Mouse (Mus musculus) CD4-positive naive resting alpha-beta T cell, adult 57 days (primary cell): ENCODE results near the gene 6030408B16Rik. TPM values are rescaled to one million over a fixed set of nuclear protein-coding genes. Genes with fewer than 3 reads are reported as not detected.

ENCODE experiments used
- total RNA-seq: library from RNA; stranded (reverse); gene quantifications from one replicate; pipeline ENCODE4 v1.2.4, GENCODE M21; 2023

6030408B16Rik gene
- total RNA-seq = 0.71 TPM

DNA sequence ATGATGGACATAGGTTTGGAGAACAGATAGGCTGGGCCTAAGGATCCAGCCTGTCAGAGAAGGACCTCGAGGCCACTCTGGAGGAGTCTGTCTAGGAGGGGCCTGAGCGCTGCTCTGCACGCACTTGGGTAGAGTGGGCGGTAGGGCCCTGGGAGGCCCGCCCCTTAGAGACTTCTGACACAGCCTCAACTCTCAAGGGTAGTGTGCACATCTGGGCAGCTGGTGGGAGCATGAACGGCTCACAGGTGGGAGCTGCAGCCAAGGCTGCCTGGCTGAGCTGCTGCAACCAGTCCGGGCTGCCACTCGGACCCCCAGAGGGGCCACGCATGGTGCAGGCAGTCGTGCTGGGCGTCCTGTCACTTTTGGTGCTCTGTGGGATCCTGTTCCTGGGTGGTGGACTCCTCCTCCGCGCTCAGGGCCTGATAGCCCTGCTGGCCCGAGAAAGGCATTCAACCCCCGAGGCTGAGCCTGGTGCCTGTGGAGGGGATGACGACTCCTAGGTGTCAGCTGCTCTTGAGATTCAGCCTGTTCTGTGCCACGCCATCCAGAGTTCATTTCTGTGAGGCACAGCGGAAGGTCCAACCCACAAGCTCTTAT lies at the start of gene 6030408B16Rik:
6030408B16Rik (plus strand) TSS at position 188 of the 597 bp plus-strand sequence.

DNA sequence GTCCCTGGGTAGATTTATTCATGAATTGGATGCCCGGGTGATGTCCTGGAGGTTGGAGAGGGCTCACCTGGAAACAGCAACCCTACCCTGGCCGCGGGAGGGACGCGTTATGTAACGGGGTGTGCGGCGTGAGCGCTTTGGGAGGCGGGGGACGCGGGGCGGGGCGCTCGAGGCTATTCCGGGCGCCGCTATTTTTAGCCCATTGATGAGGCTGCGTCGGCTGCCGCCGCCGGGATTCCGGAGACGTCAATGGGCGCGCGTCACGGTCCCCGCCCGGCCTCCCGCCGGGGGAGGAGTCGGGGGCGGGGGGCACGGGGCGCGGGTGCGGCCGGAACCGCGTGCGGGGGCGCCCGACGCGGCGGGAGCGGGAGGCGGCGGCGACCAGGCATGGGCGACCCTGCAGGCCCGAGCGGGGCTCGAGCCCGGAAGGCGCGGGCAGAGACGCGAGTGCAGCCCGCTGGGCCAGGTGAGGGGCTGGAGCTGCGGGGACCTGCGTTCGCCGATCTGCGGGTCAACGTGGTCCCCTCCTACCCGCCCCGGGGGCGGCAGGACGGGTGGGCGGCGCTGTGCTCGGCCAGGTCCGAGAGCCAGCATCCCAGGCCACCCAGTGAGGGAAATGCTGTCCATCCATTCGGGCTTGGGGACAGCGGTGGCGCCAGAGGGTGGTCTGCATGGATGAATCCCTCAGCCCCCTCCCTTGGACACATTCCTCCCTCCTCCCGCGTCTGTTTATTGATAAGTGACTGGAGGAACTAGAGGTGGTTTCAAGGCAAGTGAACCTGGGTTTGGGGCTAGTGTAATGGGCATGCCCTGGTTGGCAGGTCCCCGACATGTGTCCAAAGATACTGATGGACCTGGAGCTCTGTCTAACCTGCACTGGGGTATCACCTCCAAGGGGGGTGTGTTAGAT lies 38.9 kb upstream of the 6030408B16Rik start, which contains the start of gene Nr4a1:
Nr4a1 (plus strand) TSS at position 384 of the 910 bp plus-strand sequence.

DNA sequence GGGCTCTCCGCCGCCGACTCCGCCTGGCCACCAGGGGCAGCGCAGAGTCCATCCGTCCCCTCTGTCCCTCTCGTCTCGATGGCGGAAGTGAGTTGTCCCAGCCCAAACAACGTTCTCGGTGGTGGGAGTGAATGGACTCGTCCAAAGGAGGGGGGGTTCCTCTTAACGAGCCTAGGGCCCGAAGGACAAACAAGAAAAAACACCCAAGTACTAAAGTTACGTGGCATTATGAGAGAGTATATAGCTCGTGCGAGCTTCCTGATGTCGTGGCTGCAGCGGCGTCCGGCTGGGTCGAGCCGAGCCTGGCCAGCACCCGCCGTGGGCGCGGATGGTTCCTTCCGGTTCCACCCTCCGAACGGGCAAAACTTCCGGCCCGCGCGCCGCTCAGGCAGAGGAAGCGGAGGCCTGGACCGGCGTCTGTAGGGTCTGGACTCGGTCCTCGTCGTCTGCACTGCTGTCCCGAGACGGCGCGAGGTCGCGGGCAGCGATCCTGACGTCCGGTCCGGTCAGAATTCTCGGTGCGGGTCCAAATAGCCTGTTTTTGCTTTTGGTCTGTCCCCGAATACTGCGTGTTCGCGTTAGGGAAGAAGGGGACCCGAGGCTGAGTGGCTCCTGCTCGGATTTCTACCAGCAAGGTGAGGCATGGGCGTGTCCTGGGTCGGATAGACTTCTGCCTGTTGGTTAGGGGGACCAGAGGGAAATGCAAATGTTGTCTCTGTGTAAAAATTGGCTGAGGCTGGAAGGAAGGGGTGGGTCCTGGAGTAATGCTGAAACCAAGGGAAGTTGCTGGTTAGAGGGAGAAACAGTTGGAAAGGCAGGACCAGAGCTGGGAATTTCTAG lies 8.9 kb upstream of the 6030408B16Rik start, which contains the start of gene Atg101:
Atg101 (plus strand) TSS at position 362 of the 840 bp plus-strand sequence.

Other genes with a start within 250 kb of the 6030408B16Rik start
- not detected for gene Gm47841, start 245.8 kb upstream of the 6030408B16Rik start, total RNA-seq
- gene Fignl2, start 214.6 kb upstream of the 6030408B16Rik start, total RNA-seq = not detected
- not detected for gene Ankrd33, start 177.5 kb upstream of the 6030408B16Rik start, total RNA-seq
- 30.5 TPM for gene Acvrl1, start 164.7 kb upstream of the 6030408B16Rik start, total RNA-seq
- 40.1 TPM for gene Acvr1b, start 119.1 kb upstream of the 6030408B16Rik start, total RNA-seq
- 7.3 TPM for gene Grasp, start 69.0 kb upstream of the 6030408B16Rik start, total RNA-seq
- 312 TPM for gene Nr4a1, start 38.9 kb upstream of the 6030408B16Rik start, total RNA-seq
- 70.4 TPM for gene Atg101, start 8.9 kb upstream of the 6030408B16Rik start, total RNA-seq
- 0.30 TPM for gene Krt80, start 77.0 kb downstream of the 6030408B16Rik start, total RNA-seq
- 1.1 TPM for gene Krt7, start 117.8 kb downstream of the 6030408B16Rik start, total RNA-seq
- not detected for gene Krt87, start 145.6 kb downstream of the 6030408B16Rik start, total RNA-seq
- not detected for gene Krt88, start 154.5 kb downstream of the 6030408B16Rik start, total RNA-seq
- gene Krt81, start 170.5 kb downstream of the 6030408B16Rik start, total RNA-seq = not detected
- not detected for gene Krt86, start 180.3 kb downstream of the 6030408B16Rik start, total RNA-seq
- not detected for gene Krt83, start 198.3 kb downstream of the 6030408B16Rik start, total RNA-seq
- gene Gm49425, start 224.0 kb downstream of the 6030408B16Rik start, total RNA-seq = not detected
- not detected for gene Krt84, start 239.6 kb downstream of the 6030408B16Rik start, total RNA-seq